Mouse (Mus musculus): Measurements from ENCODE around the gene Pip4p1. TPM values are rescaled to one million over a fixed set of nuclear protein-coding genes. Genes with fewer than 3 reads are reported as not detected.
A peak's percentile ranks its signal among the peaks of the same experiment; 100 is the strongest.

The Pip4p1 gene
- total RNA-seq, 1 experiment from 2014 or later: 9.0 TPM

DNA sequence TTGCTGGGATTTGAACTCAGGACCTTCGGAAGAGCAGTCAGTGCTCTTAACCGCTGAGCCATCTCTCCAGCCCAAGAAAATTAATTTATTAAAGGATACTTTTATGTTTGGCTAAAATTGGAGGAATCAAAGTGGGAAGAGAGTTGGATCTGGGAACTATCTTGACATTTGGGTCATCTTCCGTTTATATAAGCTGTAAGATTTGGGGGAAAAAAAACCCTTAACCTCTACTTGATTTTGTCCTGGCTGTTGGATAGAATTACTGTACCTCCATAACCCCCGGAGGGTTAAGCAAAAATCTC lies 25.9 kb downstream of the Pip4p1 start:
- no peak for ATAC-seq (replicated peaks in 1 of 2; ENCODE audit: insufficient read depth in 1 of 2, low FRiP score in 2 of 2, low TSS enrichment in 1 of 2, low read depth in 1 of 2, poor library complexity in 2 of 2, severe bottlenecking in 2 of 2)

DNA sequence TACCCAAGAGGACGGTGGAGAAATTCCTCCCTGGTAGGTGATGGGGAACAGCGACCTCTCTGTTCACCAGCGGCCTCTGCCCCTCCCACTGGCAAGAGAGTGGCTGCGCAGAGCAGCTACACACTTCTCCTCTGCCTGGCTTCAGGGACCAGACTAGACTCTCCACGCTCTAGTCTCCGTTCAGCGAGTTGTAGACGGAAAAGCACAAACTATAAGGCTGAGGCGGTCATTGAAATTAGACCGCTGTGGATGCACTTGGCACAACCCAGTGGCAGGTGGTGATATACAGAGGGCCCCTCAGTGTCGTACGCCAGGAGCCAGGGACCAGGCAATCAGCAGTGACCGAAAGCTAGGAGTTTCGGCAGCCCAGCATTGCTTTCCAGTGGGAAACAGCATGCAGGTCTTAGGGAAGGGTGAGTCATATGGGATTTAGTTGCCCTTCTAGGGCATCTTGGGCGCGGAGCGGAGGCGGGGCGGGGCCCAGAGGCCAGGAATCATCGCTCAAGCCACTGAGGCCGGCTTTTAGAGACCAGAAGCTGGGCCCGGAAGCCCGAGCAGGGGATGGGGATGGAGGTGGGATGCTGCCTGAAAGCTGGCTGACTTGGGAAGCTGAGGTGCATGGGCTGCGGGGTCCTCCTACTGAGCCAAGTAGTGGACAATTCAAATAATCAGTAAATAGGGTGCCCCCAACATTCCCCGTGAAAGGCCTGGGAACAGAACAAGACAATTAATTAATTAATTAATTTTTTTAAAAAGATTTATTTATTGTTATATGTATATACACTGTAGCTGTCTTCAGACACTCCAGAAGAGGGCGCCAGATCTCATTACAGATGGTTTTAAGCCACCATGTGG lies 26.5 kb downstream of the Pip4p1 start:
- peak; percentile 90 to 92 for ATAC-seq (replicated peaks in 1 of 2; ENCODE audit: insufficient read depth in 1 of 2, low FRiP score in 2 of 2, low TSS enrichment in 1 of 2, low read depth in 1 of 2, poor library complexity in 2 of 2, severe bottlenecking in 2 of 2)

DNA sequence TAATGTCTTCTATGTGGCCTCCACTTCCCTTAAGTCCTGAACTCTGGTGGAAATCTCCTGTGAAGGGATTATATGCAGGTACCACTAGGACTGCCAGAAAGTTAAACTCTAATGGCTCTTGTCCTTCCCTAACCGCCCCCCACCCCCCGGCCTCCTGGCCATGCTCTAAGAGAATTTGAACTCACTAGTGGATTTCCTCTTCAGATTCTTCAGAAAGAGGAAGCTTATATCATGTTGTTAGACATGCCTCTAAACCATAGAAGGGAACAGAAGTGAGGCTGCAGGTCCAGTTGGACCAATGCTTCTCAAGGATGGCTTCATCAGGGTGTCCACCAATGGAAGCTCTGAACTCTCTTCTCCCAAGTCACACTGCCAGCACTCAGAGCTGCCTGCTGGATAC lies 32.7 kb downstream of the Pip4p1 start:
- ATAC-seq (replicated peaks in 1 of 2; ENCODE audit: insufficient read depth in 1 of 2, low FRiP score in 2 of 2, low TSS enrichment in 1 of 2, low read depth in 1 of 2, poor library complexity in 2 of 2, severe bottlenecking in 2 of 2): peak; percentile 53 to 70

DNA sequence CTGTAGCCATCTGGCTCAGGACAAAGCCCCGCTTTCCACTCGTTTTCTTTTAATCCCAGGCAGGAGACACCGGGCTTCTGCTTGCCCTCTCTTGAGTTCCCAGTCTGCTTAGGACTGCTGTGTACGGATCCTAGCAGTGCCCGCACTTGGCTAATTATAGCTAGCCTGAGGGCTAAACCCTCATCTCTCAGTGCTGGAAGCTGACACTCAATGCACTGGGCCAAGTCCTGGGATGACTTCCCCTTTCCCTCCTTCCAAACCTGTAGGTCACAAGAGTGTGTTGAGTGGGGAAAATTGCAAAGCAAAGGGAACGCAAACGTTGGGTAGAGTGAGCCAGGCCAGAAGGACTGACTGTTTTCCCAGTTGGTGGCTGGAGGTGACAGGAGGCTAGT lies 33.3 kb downstream of the Pip4p1 start, which contains the start of gene Klhl33:
Klhl33 (minus strand) TSS at position 134 of the 392 bp plus-strand sequence.
- 0 out of 4 replicates have a peak, but pooled peaks of 1 of the 2 experiments have one; percentile 33 for ATAC-seq (replicated peaks in 1 of 2; ENCODE audit: insufficient read depth in 1 of 2, low FRiP score in 2 of 2, low TSS enrichment in 1 of 2, low read depth in 1 of 2, poor library complexity in 2 of 2, severe bottlenecking in 2 of 2)

DNA sequence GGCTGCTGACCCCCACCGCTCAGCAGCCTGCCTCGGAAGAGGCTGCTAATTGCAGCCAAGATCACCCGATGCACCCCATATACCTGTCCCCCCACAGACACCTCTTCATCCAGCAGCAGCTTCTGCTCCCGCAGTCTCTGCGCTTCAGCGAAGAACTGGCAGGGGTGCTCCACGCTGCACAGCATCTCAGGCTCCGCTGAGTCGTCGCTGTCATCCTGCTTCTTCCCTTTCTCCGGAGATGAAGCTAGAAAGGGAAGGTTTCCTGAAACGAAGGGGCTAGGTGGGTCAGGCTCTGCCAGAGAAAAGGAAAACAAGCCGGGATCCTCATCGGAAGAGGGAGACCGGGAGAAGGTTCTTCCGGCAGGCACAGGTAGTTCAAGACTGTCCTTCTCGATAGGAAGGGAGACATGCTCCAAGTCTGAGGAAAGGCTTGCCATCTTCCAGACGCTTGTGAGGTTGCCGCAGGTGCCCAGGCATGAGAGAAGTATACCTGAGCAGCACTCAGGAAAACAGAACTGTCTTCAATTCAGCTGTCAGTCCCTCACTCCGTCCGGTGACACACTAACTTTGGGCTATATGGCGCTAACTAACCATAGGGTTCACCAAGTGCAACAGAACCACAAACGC lies 33.8 kb downstream of the Pip4p1 start:
- ATAC-seq (replicated peaks in 1 of 2; ENCODE audit: insufficient read depth in 1 of 2, low FRiP score in 2 of 2, low TSS enrichment in 1 of 2, low read depth in 1 of 2, poor library complexity in 2 of 2, severe bottlenecking in 2 of 2): no peak; a peak in 1 of 4 replicates

DNA sequence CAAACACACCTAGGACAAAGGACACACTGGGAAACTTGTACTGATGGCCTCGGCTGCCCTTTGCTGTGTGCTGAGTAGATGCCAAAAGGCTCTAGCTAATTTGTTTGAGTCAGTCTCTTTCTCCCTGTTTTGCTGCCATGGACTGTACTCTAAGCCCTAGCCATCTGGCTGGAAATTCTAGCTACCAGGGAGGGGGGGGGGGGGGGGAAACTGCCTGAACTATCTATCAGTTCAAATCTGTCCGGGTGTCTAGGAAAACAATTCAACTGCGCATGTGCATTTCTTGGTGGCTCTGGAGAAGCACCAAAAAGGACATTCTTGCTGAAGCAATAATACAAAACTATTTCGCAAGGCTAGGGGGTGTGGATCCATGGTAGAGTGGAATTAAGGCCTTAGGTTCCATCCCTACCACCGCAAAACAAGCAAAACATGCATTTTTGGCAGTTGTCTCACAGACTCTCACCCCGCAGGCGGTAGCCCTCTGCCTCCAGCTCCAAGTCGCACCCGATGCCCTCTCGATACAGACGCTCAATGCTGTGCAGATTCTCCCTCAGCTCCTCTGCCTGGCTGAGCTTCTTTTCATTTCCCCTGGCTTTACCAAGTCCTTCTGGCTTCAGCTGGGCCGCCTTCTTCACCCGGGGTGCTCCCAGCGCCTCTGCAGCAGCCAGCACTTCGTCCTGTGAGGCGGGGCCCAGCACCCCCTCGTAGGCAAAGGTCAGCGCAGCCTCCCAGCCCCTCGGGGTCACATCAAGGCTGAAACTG lies 34.5 kb downstream of the Pip4p1 start:
- no peak for ATAC-seq (replicated peaks in 1 of 2; ENCODE audit: insufficient read depth in 1 of 2, low FRiP score in 2 of 2, low TSS enrichment in 1 of 2, low read depth in 1 of 2, poor library complexity in 2 of 2, severe bottlenecking in 2 of 2)

DNA sequence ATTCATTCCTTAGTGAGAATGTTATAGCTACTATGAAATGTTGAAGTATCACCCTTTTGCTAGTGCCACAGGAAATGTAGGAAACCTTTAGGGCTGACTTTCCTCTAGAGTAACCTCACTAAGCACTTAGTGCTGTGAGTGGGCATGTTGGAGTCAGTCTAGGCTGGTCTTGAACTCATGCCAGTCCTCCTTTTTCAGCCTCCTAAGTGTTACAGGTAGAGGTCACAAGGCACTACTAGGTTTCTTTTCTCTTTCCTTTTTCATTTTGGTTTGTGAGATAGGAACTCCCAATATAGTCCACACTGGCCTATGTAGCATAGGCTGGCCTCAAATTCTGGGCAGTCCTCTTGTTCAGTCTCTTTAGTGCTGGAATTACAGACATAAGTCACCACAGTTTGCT lies 35.2 kb downstream of the Pip4p1 start:
- no peak for ATAC-seq (replicated peaks in 1 of 2; ENCODE audit: insufficient read depth in 1 of 2, low FRiP score in 2 of 2, low TSS enrichment in 1 of 2, low read depth in 1 of 2, poor library complexity in 2 of 2, severe bottlenecking in 2 of 2)

DNA sequence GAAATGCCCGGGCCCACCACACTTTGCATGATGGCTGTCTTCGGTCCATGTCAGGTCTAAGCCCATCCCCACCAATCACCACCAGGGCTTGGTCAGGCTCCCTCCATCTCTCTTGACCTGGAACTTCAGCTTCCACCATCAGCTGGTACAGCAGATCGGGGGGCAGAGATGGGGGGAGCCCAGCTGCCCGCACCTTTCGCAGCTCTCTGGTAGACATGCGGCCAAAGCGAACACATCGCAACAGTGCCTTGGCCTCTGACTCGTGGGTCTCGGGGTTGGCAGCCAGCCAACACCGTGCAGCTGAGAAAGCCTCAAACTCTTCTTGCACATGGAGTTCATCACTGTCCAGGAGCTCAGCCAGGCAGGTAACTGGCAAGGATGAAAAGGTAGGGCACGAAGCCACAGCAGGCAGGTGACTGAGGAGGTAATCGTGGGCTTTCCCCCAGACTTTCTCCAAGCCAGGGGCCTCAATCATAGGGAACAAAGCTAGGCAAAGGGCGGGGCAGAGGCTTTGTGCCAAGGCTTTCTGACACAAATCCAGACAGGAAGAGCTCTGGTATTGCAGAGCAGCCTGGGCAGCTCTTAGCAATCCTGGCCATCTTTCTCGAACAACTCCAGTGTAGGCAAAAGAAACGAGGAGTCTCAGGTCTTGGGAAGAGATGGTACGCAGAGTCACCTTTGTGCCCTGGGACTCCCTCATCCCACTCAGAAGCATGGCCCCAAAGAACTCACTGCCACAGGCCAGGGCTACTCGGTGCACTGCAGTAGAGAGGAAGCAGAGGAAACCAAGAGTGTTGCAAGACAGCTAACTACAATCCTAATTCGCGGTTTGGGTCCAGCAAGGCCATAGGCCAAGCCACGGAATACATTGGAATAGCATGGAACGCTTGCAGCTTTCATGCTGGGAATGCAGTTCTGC lies 37.9 kb downstream of the Pip4p1 start:
- ATAC-seq (replicated peaks in 1 of 2; ENCODE audit: insufficient read depth in 1 of 2, low FRiP score in 2 of 2, low TSS enrichment in 1 of 2, low read depth in 1 of 2, poor library complexity in 2 of 2, severe bottlenecking in 2 of 2): peak; percentile 49 to 57; a peak in 3 of 4 replicates

DNA sequence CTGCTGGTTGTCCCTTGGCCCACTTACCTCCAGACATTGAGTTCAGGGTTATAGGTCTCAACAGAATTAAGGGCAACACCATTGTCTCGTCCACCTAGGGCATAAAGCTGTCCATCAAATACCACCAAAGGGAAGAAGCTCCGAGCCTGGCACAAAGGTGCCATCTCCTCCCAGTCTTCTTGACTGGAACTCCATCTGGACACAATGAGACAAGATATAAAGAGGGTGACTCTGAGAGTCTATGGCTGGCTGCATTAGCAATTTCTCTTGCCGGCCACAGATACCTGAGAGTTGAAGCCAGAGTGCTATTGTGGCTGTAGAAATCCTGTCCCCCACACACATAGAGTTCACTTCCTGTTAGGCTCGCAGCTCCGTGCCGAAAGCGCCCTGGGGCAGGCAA lies 38.6 kb downstream of the Pip4p1 start:
- ATAC-seq (replicated peaks in 1 of 2; ENCODE audit: insufficient read depth in 1 of 2, low FRiP score in 2 of 2, low TSS enrichment in 1 of 2, low read depth in 1 of 2, poor library complexity in 2 of 2, severe bottlenecking in 2 of 2): no peak

DNA sequence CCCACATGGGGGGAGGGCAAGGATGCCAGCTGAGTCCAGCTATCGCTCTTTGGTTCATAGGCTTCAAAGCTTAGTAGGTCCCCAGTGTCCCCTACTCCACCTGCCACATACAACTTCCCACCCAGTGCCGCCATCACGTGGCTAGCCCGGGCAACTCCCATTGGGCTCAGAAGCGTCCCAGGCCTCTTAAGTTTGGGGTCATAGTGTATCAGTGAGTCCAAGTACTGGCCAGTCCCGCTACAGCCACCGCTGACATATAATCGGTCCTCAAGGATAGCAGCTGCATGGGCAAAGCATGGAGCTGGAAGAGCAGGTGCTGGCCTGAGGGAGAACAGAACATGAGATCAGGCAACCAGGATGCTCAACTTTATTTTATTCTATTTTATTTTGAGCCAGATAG lies 39.0 kb downstream of the Pip4p1 start:
- no peak for ATAC-seq (replicated peaks in 1 of 2; ENCODE audit: insufficient read depth in 1 of 2, low FRiP score in 2 of 2, low TSS enrichment in 1 of 2, low read depth in 1 of 2, poor library complexity in 2 of 2, severe bottlenecking in 2 of 2)

DNA sequence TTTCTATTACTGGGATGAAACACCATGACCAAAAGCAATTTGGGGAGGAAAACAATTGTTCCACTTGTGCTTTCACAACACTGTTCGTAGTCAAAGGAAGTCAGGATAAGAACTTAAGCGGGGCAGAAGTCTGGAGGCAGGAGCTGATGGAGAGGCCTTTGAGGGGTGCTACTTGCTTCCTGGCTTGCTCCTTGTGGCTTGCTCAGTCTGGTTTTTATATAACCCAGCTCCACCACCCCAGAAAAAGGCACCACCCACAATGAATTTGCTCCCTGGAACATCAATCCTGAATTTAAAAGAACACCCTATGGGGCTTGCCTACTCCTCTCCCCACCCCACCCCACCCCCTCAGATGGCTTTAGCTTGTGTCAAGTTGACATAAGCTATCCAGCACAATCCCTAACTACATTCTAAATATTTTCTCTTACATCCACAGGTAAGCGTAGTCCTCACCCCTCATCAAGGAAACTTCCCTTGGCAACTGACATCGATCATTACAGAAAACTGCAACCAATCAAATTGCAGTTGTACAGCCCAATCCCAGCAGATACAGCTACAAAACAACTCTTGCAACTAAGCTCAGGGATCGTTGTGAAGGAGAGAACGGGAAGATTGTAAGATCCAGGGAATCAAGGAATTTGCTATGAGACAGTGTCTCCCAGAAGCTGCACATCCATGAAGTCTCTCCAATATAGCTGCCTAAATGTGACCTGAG lies 54.3 kb downstream of the Pip4p1 start:
- ATAC-seq (replicated peaks in 1 of 2; ENCODE audit: insufficient read depth in 1 of 2, low FRiP score in 2 of 2, low TSS enrichment in 1 of 2, low read depth in 1 of 2, poor library complexity in 2 of 2, severe bottlenecking in 2 of 2): no peak

Other genes with a start within 250 kb of the Pip4p1 start
- gene Olfr747, start 237.7 kb downstream of the Pip4p1 start, total RNA-seq (2017): not detected in 2 replicates
- gene Olfr748, start 223.5 kb downstream of the Pip4p1 start, total RNA-seq (2017): not detected in 2 replicates
- gene Olfr749, start 185.8 kb downstream of the Pip4p1 start, total RNA-seq (2017): not detected in 2 replicates
- 38.0 and 55.2 TPM in 2 replicates for gene Ttc5, start 145.3 kb downstream of the Pip4p1 start, total RNA-seq (2017)
- gene Ccnb1ip1, start 123.1 kb downstream of the Pip4p1 start, total RNA-seq (2017): not detected in 2 replicates
- gene Parp2, start 123.0 kb downstream of the Pip4p1 start, total RNA-seq (2017): 91.4 and 97.5 TPM in 2 replicates
- gene Tep1, start 60.3 kb downstream of the Pip4p1 start, total RNA-seq (2017): 6.6 and 24.2 TPM in 2 replicates
- not detected in 2 replicates for gene Klhl33, start 33.3 kb downstream of the Pip4p1 start, total RNA-seq (2017)
- gene Osgep, start 6.0 kb downstream of the Pip4p1 start, total RNA-seq (2017): 106 and 113 TPM in 2 replicates
- 136 and 150 TPM in 2 replicates for gene Apex1, start 5.9 kb downstream of the Pip4p1 start, total RNA-seq (2017)
- gene Pnp, start 226 bp upstream of the Pip4p1 start, total RNA-seq (2017): 101 and 172 TPM in 2 replicates
- 45.7 and 69.8 TPM in 2 replicates for gene Gm49342, start 13.7 kb upstream of the Pip4p1 start, total RNA-seq (2017)
- 3.5 and 4.7 TPM in 2 replicates for gene Pnp2, start 25.1 kb upstream of the Pip4p1 start, total RNA-seq (2017)
- gene Rnase10, start 76.9 kb upstream of the Pip4p1 start, total RNA-seq (2017): not detected in 2 replicates
- gene Rnase9, start 111.0 kb upstream of the Pip4p1 start, total RNA-seq (2017): not detected in 2 replicates
- gene Rnase11, start 119.3 kb upstream of the Pip4p1 start, total RNA-seq (2017): not detected in 2 replicates
- gene Rnase12, start 126.8 kb upstream of the Pip4p1 start, total RNA-seq (2017): 5.3 TPM in 1 of 2 replicates, not detected in the other
- not detected in 2 replicates for gene Olfr750, start 143.6 kb upstream of the Pip4p1 start, total RNA-seq (2017)
- 3.3 and 6.2 TPM in 2 replicates for gene Rnase4, start 160.2 kb upstream of the Pip4p1 start, total RNA-seq (2017)
- gene Ang, start 160.3 kb upstream of the Pip4p1 start, total RNA-seq (2017): 5.9 TPM in 1 of 2 replicates, not detected in the other
- not detected in 2 replicates for gene Eddm3b, start 183.6 kb upstream of the Pip4p1 start, total RNA-seq (2017)
- gene Rnase6, start 193.1 kb upstream of the Pip4p1 start, total RNA-seq (2017): 66.9 and 80.2 TPM in 2 replicates
- gene Rnase1, start 215.9 kb upstream of the Pip4p1 start, total RNA-seq (2017): not detected in 2 replicates
- not detected in 2 replicates for gene Rnase2b, start 231.4 kb upstream of the Pip4p1 start, total RNA-seq (2017)